Mouse (Mus musculus): ENCODE data around the gene Anxa4.

Anxa4 gene

GRCm38 (mm10) chr6:86801431-86801830 lies 8.0 kb upstream of the Anxa4 start:
- DNase-seq (ENCODE audit: low read depth, low spot score), result peak; percentile 65

DNA sequence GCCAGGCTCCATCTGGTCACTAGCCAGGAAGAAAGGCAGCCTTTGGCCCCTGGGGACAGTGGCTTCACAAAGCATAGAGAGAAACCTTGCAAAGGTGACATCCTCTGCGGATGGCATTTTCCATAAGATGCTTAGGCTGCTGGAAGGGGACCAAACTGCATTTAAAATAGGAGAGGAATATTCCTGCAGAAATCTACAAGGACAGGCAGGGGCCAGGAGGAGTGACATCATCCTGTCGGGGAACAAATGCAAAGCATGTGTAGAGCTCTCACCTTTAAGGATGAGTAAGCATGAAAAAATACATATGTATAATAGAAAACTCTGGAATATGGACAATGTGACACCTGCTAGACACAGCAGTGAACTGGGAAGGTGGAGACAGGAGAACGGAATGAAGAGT lies 7.1 kb upstream of the Anxa4 start:
- no peak for DNase-seq (ENCODE audit: low read depth, low spot score)

GRCm38 (mm10) chr6:86797455-86797854 lies 4.1 kb upstream of the Anxa4 start:
- DNase-seq (ENCODE audit: low read depth, low spot score), result no peak

DNA sequence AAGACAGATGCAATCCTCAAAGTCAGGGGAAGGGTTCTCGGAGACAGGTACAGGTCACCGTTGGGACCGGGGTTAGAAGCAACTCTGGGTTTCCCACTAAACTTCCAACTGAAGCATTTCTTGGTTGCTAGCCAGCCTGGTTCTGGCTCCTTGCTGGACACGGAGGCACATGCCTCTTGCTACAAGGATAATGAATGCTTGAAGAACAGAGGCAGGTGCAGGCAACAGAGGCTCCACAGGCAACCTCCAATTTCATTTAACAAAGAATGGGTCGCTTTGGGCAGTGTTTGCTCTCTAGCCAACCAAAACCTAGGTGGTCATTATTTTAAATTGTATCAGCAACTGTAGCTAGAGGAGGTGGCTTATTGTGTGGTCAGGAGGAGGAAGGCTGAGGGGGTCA lies 573 bp upstream of the Anxa4 start:
- DNase-seq (ENCODE audit: low read depth, low spot score), result no peak

DNA sequence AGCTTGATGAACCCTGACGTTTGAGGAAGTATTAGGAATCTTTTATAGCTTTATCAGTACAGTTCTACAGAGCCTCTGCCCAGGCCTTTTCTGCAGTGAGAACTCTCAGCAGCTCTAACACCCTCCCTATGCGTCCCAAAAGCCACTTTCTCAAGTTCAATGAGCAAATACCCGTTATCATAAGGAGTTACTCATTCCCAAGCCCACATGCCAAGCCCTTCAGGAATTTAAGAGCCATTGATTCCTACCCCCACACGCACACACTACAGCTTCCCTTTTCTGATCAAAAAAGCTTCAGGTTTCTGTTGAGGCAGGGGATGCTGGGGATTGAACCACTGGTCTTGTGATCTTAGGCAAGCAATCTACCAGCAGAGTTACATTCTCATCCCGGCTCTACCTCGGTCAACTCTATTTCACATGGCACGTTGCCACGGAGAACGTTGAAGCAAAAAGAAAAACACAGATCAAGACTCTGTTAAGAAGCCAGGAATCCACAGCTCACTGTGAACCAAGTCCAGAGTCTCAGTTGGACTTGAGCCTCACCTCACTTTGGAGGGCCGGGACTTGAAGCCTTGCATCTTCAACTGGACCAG lies 2.9 kb downstream of the Anxa4 start:
- DNase-seq (ENCODE audit: low read depth, low spot score), result no peak

- no peak for DNase-seq (ENCODE audit: low read depth, low spot score)
Observed at GRCm38 (mm10) chr6:86788242-86788641, 5.1 kb downstream of the Anxa4 start.

GRCm38 (mm10) chr6:86786545-86786944 lies 6.8 kb downstream of the Anxa4 start:
- DNase-seq (ENCODE audit: low read depth, low spot score), result no peak

GRCm38 (mm10) chr6:86784739-86785138 lies 8.6 kb downstream of the Anxa4 start:
- no peak for DNase-seq (ENCODE audit: low read depth, low spot score)

DNA sequence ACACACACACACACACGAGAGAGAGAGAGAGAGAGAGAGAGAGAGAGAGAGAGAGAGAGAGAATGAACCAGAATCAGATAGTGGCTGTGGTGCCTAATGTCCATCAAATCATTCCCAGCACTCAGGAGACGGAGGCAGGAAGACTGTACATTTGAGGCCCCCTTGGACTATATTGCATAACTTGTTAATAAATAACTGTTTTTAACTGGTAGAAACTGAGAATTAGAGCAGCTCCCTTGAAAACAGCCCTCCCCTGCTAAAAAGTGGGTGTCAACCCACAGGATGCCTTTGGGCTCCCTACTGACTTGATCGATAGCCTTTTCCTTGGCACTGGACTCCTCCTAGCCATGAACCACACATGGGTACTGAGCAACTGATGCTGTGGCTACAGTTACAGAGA lies 11.0 kb downstream of the Anxa4 start:
- no peak for DNase-seq (ENCODE audit: low read depth, low spot score)

DNA sequence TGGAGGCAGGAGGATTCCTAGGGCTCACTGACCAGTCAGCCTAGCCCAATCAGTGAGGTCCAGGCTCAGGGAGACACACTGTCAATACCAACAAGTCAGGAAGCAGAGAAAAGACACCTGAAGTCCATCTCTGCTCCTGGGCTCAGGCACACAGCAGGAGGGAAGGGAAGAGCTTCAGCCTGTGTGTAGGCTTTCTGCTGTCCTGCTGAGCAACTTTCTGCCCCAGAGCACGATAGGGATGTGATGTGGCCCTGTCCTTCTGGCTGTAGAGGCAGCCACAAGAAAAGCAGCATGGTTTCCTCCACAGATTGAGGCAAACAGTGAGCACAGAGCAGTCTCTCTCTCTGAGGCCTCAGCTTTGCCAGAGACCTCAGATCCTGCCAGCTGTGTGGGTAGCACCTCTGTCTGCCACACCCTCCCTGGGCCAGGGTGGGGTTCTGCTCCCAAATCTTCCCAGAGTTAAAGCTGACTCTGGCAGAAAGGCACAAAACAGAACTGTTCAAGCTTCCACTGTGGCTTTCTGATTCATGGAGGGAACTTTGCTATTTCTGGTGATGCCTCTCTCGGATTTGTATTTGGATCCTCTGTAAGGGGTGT lies 11.9 kb downstream of the Anxa4 start:
- peak; percentile 30 for DNase-seq (ENCODE audit: low read depth, low spot score)

DNA sequence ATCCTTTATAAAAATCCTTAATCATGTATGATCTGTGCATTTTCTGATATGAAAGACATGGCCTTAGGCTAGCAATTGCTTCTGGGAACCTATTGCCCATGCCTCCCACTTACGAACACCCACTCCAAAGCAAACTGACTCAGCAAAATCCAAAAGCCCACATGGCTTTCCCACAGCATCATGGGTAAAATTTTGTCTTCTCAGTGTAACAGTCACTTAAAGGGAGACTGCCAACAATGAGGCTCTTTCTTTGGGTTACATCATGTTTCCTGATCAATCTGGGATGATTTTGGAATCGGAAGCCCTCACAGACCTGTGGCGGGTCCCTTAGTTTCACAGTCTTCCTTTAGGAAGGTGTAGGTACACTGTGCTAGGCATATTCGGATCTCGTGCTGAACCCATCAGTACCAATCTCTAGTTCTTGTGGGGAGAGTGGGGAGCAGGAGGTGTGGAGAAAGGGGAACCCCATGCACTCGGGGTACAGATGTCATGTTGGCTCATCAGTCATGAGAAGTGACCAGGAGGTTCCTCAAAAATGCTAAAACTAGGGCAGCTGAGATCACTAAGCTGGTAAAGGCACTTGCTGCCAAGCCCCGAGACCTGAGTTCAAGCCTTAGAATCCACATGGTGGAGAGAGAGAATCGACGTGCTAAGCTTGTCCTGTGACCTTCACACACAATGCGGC lies 14.3 kb downstream of the Anxa4 start:
- DNase-seq (ENCODE audit: low read depth, low spot score), result no peak

GRCm38 (mm10) chr6:86777181-86777580 lies 16.2 kb downstream of the Anxa4 start:
- DNase-seq (ENCODE audit: low read depth, low spot score), result no peak

- DNase-seq (ENCODE audit: low read depth, low spot score), result no peak
Observed at GRCm38 (mm10) chr6:86776706-86777071, 16.7 kb downstream of the Anxa4 start.

DNA sequence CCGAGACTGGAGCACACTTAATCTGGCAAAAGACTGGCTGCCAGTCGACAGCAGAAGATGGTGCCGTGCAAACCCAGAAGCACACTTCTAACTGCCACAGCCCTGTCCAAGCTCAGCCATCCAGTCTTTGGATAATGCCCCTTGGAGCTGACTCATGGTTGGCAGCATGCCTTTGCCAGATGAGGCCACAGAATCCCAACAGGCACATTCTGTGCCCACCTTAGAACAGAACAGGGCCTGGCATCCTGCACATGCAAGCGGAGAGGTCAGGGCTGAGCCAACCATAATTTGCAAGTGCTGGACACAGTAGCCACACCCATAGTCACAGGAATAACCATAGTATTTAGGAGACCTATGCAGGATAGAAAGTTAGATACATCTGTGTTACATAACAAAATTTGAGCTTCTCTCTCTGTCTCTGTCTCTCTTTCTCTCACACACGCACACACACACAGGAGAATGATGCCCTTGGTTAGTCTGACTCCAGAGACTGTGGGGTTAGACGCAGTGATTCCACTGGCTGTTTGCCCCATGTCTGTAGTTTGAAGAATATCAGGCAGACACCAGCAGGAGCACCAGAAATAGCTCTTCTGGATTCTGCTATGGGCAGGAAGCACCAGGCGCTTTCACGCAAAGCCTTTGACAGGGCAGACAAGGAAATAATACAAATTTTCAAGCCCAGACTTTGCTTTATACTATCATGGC lies 17.2 kb downstream of the Anxa4 start:
- no peak for DNase-seq (ENCODE audit: low read depth, low spot score)

DNA sequence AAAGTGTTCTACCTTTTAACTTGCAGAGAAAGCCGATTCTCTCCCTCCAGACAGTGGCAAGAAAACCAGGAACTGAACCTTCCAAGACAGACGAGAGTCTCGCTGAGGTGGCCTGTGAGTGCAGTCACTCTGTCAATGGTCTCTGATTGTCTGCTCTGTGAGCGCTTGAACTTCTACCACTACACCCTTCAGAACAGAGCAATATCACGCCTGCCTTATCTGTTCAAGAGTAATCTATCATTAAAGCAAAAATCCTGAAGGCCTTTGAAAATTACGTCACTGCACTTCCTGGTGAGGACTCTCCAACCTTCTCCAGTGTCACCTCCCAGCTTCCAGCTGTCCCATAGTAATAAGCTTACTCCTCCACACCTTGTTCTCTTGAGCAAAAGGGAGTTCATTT lies 18.4 kb downstream of the Anxa4 start:
- no peak for DNase-seq (ENCODE audit: low read depth, low spot score)

DNA sequence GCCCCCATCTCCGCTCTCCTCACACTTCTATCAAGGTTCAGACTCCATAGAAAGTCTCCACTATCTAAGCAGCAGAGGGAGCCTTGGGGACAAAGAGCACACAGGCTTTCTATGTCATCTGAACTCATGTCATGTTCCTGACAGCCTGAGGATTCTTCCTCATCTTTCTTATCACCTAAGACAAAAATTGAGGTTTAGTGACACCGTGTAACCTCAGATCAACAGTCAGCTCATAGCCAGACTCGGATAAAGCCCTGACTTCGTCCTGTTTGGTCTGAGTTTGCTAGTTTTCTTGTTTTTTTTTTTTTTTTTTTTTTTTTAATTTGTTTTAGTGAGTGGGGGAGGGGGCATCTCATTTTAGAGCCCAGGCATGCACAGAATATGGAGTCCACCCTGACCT lies 19.6 kb downstream of the Anxa4 start:
- DNase-seq (ENCODE audit: low read depth, low spot score), result no peak

DNA sequence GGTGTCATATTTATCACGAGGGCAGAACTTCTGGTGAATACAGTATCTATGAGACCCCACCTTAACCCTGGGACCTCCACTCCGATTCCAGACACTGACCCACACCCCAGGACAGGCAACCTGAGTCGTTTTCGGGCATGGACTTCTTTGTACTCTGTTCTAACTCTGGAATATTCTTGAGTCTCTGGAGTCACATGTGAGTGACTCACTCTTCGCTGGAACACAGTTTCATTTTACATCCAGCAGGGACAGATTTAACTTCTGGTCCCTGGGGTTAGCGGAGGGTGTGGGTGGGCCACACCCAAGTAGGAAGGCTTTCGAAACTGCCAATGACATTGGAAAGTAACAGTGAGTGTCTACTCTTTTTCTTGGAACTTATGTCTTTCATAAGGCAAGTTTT lies 20.8 kb downstream of the Anxa4 start:
- peak; percentile 23 for DNase-seq (ENCODE audit: low read depth, low spot score)

GRCm38 (mm10) chr6:86768938-86769337 lies 24.4 kb downstream of the Anxa4 start:
- DNase-seq (ENCODE audit: low read depth, low spot score), result no peak

DNA sequence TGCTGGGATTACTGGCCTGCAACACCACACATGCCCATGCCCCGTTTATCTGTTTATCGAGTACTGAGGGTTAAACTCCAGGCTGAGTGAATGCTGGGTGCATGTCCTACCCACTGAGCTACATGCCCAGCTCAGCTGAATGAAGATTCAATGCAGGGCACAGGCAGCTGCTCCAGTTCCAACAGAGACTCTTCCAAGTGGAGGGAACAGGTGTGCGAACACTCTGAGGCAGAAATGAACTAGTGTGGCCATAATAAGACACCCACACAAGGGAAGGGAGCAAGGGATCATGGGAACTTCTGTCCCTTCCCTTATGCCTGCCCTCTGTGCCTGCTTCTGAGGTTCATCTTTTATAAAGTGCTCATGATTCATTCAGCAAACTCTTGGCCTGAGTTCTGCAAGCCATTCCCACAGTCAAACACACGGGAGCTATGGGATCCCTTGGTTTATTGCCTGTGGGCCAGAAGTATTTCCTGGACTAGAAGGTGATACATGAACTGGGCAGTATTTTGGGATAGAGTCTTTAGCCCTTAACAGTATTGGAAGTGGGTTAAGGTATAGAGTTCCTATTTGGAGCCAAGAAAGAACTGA lies 25.1 kb downstream of the Anxa4 start:
- DNase-seq (ENCODE audit: low read depth, low spot score), result no peak

GRCm38 (mm10) chr6:86767465-86767864 lies 25.9 kb downstream of the Anxa4 start:
- no peak for DNase-seq (ENCODE audit: low read depth, low spot score)

GRCm38 (mm10) chr6:86765637-86766059 lies 27.7 kb downstream of the Anxa4 start:
- no peak for DNase-seq (ENCODE audit: low read depth, low spot score)

DNA sequence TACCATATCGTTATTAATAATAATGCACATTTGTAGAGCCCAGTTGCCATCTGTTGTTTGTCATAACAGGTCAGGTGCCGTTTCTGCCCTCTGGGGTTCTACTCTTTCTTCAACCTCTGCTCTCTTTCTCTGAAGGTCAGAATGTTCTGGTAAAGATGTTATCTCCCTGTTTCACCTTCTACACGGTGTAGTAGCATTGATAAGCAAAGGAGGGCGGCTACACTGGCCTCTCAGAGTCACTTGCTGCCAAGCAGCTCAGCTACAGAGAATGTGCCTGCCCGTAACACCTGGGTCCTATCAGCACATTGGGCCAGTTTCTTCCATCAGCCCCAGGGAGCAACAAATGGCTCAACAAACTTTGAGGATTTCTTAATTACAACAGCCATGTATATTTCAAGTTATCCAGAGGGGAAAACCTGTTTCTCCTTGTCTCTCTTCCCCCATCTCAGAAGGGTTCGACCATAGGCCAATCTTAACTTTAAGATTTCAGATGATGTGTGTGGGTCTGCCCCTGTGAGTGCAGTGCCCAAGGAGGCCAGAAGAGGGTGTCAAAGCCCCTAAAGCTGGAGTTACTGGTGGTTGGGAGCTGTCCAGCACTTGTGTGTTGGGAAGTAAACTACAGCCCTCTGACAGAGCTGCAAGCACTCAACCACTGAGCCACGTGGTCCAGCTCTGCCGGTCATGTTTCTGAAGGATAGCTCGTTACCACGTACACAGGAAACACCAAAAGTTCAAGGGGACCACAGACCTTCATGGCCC lies 39.1 kb downstream of the Anxa4 start:
- DNase-seq (ENCODE audit: low read depth, low spot score), result peak; percentile 76

All from ES-CJ7 (cell line).